Mouse (Mus musculus) naive thymus-derived CD4-positive, alpha-beta T cell, adult 2 months (primary cell): ENCODE data around the gene Car9.

Experiments used
- DNase-seq: peaks from one replicate; pipeline ENCODE4 v3.0.0-alpha.2; 2011; ENCODE audit warnings: low read depth

Car9 gene

GRCm38 (mm10) chr4:43506536-43507185 lies at the start of gene Car9:
TSS of gene Car9 (plus strand) at chr4:43506966.
- no peak for DNase-seq

- DNase-seq: peak; percentile 57
These were observed 49.6 kb upstream of the Car9 start for GRCm38 (mm10) chr4:43457124-43457523.

GRCm38 (mm10) chr4:43463102-43463501 lies 43.7 kb upstream of the Car9 start:
- no peak for DNase-seq

GRCm38 (mm10) chr4:43465935-43466334 lies 40.8 kb upstream of the Car9 start:
- DNase-seq: no peak

GRCm38 (mm10) chr4:43466872-43467271 lies 39.9 kb upstream of the Car9 start:
- no peak for DNase-seq

GRCm38 (mm10) chr4:43470301-43470700 lies 36.5 kb upstream of the Car9 start:
- no peak for DNase-seq

GRCm38 (mm10) chr4:43473636-43474035 lies 33.1 kb upstream of the Car9 start:
- no peak for DNase-seq

GRCm38 (mm10) chr4:43476604-43477003 lies 30.2 kb upstream of the Car9 start:
- DNase-seq: peak; percentile 68

- DNase-seq: peak; percentile 94
These were observed 28.8 kb upstream of the Car9 start for GRCm38 (mm10) chr4:43477857-43478533.

GRCm38 (mm10) chr4:43478534-43478858 lies 28.3 kb upstream of the Car9 start:
- no peak for DNase-seq

- peak; percentile 85 for DNase-seq
These were observed 27.6 kb upstream of the Car9 start for GRCm38 (mm10) chr4:43478906-43479832.

GRCm38 (mm10) chr4:43480985-43481384 lies 25.8 kb upstream of the Car9 start:
- no peak for DNase-seq

GRCm38 (mm10) chr4:43481894-43482456 lies 24.8 kb upstream of the Car9 start:
- peak; percentile 79 for DNase-seq

GRCm38 (mm10) chr4:43482591-43482990 lies 24.2 kb upstream of the Car9 start:
- DNase-seq: no peak

GRCm38 (mm10) chr4:43483535-43484091 lies 23.2 kb upstream of the Car9 start, which contains the start of gene Sit1:
TSS of gene Sit1 (minus strand) at chr4:43483734.
- peak; percentile 85 for DNase-seq

- DNase-seq: peak; percentile 45
These were observed 21.1 kb upstream of the Car9 start for GRCm38 (mm10) chr4:43485666-43486065.

- DNase-seq: no peak
These were observed 17.2 kb upstream of the Car9 start for GRCm38 (mm10) chr4:43489611-43490010.

- DNase-seq: no peak
These were observed 16.0 kb upstream of the Car9 start for GRCm38 (mm10) chr4:43490801-43491200.

GRCm38 (mm10) chr4:43492101-43492820 lies 14.5 kb upstream of the Car9 start:
- peak; percentile 64 for DNase-seq

- DNase-seq: peak; percentile 97
These were observed 14.0 kb upstream of the Car9 start, which contains the start of gene Ccdc107 for GRCm38 (mm10) chr4:43492821-43493185. TSS of gene Ccdc107 (plus strand) at chr4:43492900.

- DNase-seq: peak; percentile 98
These were observed 13.4 kb upstream of the Car9 start for GRCm38 (mm10) chr4:43493186-43493845.
